Mouse (Mus musculus) cerebellum, postnatal 25 days (tissue): ENCODE measurements around the gene Eif2d.
"Not testable (repeated sequence)": the region's sequence is repeated elsewhere in the genome, so short reads cannot be mapped to it uniquely, and the experiment has no call there.

ENCODE experiments used
- DNase-seq, 2 experiments: peaks; one replicate each; pipeline ENCODE4 v3.0.0; 2021; ENCODE audit warnings: mixed read lengths in 2 of 2

The Eif2d gene

GRCm38 (mm10) chr1:131139102-131140095 lies 13.6 kb upstream of the Eif2d start:
- no peak for DNase-seq

- DNase-seq = no peak
Measured at GRCm38 (mm10) chr1:131141449-131141848, 11.5 kb upstream of the Eif2d start.

GRCm38 (mm10) chr1:131142472-131142871 lies 10.5 kb upstream of the Eif2d start:
- no peak for DNase-seq

- not testable (repeated sequence) for DNase-seq
Measured at GRCm38 (mm10) chr1:131145222-131145621, 7.8 kb upstream of the Eif2d start.

- no peak for DNase-seq
Measured at GRCm38 (mm10) chr1:131146181-131146614, 6.8 kb upstream of the Eif2d start.

GRCm38 (mm10) chr1:131149496-131149895 lies 3.5 kb upstream of the Eif2d start:
- no peak for DNase-seq

GRCm38 (mm10) chr1:131155456-131155855 lies 2.5 kb downstream of the Eif2d start:
- peak; percentile 39 to 68 for DNase-seq

- DNase-seq = not testable (repeated sequence)
Measured at GRCm38 (mm10) chr1:131159573-131160327, 6.8 kb downstream of the Eif2d start.

GRCm38 (mm10) chr1:131161091-131161490 lies 8.1 kb downstream of the Eif2d start:
- DNase-seq = no peak

GRCm38 (mm10) chr1:131164427-131164826 lies 11.4 kb downstream of the Eif2d start:
- no peak for DNase-seq

GRCm38 (mm10) chr1:131167612-131168011 lies 14.6 kb downstream of the Eif2d start:
- DNase-seq = no peak

GRCm38 (mm10) chr1:131173001-131173400 lies 20.0 kb downstream of the Eif2d start:
- DNase-seq = no peak

- no peak for DNase-seq
Measured at GRCm38 (mm10) chr1:131173809-131174208, 20.8 kb downstream of the Eif2d start.

GRCm38 (mm10) chr1:131174299-131174861 lies 21.4 kb downstream of the Eif2d start:
- DNase-seq = peak in 1 of 2 experiments; percentile 28

- DNase-seq = no peak
Measured at GRCm38 (mm10) chr1:131175189-131175588, 22.2 kb downstream of the Eif2d start.

GRCm38 (mm10) chr1:131175819-131176218 lies 22.8 kb downstream of the Eif2d start:
- no peak for DNase-seq

GRCm38 (mm10) chr1:131177249-131177648 lies 24.3 kb downstream of the Eif2d start:
- DNase-seq = no peak

GRCm38 (mm10) chr1:131178083-131178482 lies 25.1 kb downstream of the Eif2d start:
- no peak for DNase-seq

GRCm38 (mm10) chr1:131180386-131180785 lies 27.4 kb downstream of the Eif2d start:
- no peak for DNase-seq

GRCm38 (mm10) chr1:131181642-131182527 lies 28.9 kb downstream of the Eif2d start:
- DNase-seq = peak; percentile 78 to 86

GRCm38 (mm10) chr1:131183201-131183600 lies 30.2 kb downstream of the Eif2d start:
- no peak for DNase-seq
